14 mouse cellular contexts compared by ENCODE assay signal in genomic region chr9:113267696-113268095, GRCm38 (mm10).
"Had no signal": no experiment of that assay in that cellular context is flagged by ENCODE, and none has a peak within 500 bp of the region (broad histone marks: within the 10 kb centered on the region; RNA-seq: fewer than 3 reads in every experiment).

No protein-coding gene starts in this region.

- H3K4me1 ChIP-seq: liver, embryonic 15.5 days had no signal

- H3K36me3 ChIP-seq: limb, embryonic 10.5 days; liver, embryonic 15.5 days; neural tube, embryonic 13.5 days had no signal

- DNase-seq: kidney, adult 18-20 months; kidney, postnatal 10 days; kidney, postnatal 4 days; lung, adult 2 months; lung, postnatal 36 days; right cerebral cortex, adult 18-20 months; right cerebral cortex, postnatal 25 days; thymus, postnatal 4 days had no signal

- H3K27me3 ChIP-seq: liver, embryonic 15.5 days; neural tube, embryonic 13.5 days had no signal

- ATAC-seq: lung, postnatal 0 days had no signal

- H3K9ac ChIP-seq: liver, embryonic 15.5 days; neural tube, embryonic 13.5 days had no signal

- H3K4me3 ChIP-seq: layer of hippocampus, adult 2 months; limb, embryonic 10.5 days; liver, embryonic 15.5 days; neural tube, embryonic 13.5 days had no signal

- H3K9me3 ChIP-seq: limb, embryonic 10.5 days; liver, embryonic 15.5 days; neural tube, embryonic 13.5 days had no signal

- H3K27ac ChIP-seq: layer of hippocampus, adult 2 months; limb, embryonic 10.5 days; liver, embryonic 15.5 days; neural tube, embryonic 13.5 days had no signal

- H3K4me2 ChIP-seq: liver, embryonic 11.5 days; liver, embryonic 15.5 days; neural tube, embryonic 13.5 days had no signal
